Comparison of ENCODE assay signal across 9 mouse cellular contexts in the genomic region with DNA sequence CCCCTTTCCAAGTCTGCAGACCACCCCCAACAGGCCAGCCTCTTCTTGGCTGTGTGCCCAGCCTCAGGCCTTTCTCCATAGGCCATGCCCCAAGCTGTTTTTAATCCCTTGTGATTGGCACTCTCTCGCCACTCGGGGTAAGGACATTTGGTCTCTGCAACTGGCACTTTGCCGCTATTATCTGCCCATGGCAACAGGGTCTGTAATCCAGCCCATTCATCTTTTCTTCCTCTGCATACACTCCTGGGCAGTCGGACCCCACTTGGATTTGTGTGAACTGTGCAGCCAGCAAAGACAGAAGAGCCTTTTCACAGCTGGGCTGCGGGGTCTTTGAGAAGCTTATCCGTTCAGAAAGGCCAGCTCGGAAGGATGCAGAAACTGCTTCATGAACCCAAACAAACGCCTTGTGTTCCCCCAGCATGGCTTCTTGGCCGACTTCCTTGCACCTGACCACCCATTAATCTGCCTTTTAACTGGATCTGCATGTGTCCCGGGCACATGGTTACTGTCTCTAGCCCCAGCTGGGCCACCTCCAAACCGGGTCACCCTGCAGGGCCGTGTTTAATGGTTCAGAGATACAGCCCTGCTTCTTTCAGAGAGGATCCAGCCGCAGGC.
A peak's percentile ranks its signal among the peaks of the same experiment; 100 is the strongest.
DNase-seq lines count a peak whose midpoint lies in the region; ATAC-seq and TF ChIP-seq lines count a peak whose summit lies in the region.
"Had no signal": no experiment of that assay in that cellular context is flagged by ENCODE, and none has a peak within 500 bp of the region (broad histone marks: within the 10 kb centered on the region; RNA-seq: fewer than 3 reads in every experiment).

No protein-coding gene starts in this region.

- 40% methylated on average over 13 of the region's 13 CpGs for WGBS in kidney, embryonic 15.5 days
- 5% methylated on average over 13 of the region's 13 CpGs for WGBS in cerebellum, adult 2 months

- no peak overlapping the region for H3K4me2 ChIP-seq in kidney, embryonic 15.5 days
- H3K4me2 ChIP-seq: limb, embryonic 12.5 days had no signal

- no peaks in the 10 kb centered on the region for H3K9me3 ChIP-seq in kidney, embryonic 15.5 days (replicated peaks)
- H3K9me3 ChIP-seq: limb, embryonic 12.5 days had no signal

- H3K27ac ChIP-seq in kidney, embryonic 15.5 days, result peak overlapping the region; percentile 32; the same call in 1 of the 2 replicates
- H3K27ac ChIP-seq in cerebellum, adult 2 months (ENCODE audit: insufficient read depth, low read length), result peak overlapping the region; percentile 77
- H3K27ac ChIP-seq: limb, embryonic 12.5 days had no signal

- no peak for DNase-seq in kidney, adult 8-10 months
- peak; percentile 85 to 88 for DNase-seq in cerebellum, adult 2 months
- DNase-seq in frontal cortex, postnatal 10 days (ENCODE audit: low spot score in 2 of 2), result peak; percentile 59 to 63
- peak; percentile 9 to 19 for DNase-seq in left cerebral cortex, adult 18-20 months (ENCODE audit: low spot score in 2 of 2)
- peak; percentile 33 for DNase-seq in right cerebral cortex, adult 18-20 months
- DNase-seq in thymus, postnatal 14 days, result no peak
- DNase-seq in spleen, postnatal 10 days (ENCODE audit: low spot score in 2 of 2), result no peak

- no peak overlapping the region for H3K4me3 ChIP-seq in kidney, embryonic 15.5 days (replicated peaks)
- no peak overlapping the region for H3K4me3 ChIP-seq in cerebellum, adult 2 months (replicated peaks; ENCODE audit: insufficient read depth, low read depth, low read length)
- H3K4me3 ChIP-seq: limb, embryonic 12.5 days had no signal

- H3K4me1 ChIP-seq in kidney, embryonic 15.5 days, result peaks cover 28% of the 10 kb centered on the region
- peaks cover 55% of the 10 kb centered on the region for H3K4me1 ChIP-seq in cerebellum, adult 2 months (ENCODE audit: control insufficient read depth, insufficient read depth, low read length)

- no peak for TF ChIP-seq CTCF in cerebellum, adult 2 months (IDR thresholded peaks at IDR 0.05; ENCODE audit: borderline replicate concordance, insufficient read depth, low read depth, low read length)

- no peak overlapping the region for H3K9ac ChIP-seq in kidney, embryonic 15.5 days
- H3K9ac ChIP-seq: limb, embryonic 12.5 days had no signal

- 0 out of 2 replicates have a peak, but pooled peaks cover 6% of the 10 kb centered on the region for H3K27me3 ChIP-seq in kidney, embryonic 15.5 days
- H3K27me3 ChIP-seq in cerebellum, adult 2 months (ENCODE audit: control insufficient read depth, insufficient read depth, low read length), result no peaks in the 10 kb centered on the region
- H3K27me3 ChIP-seq: limb, embryonic 12.5 days had no signal

- no peak for TF ChIP-seq POLR2A in cerebellum, adult 2 months (IDR thresholded peaks at IDR 0.05; ENCODE audit: borderline replicate concordance, insufficient read depth, low read length)

- ATAC-seq in kidney, embryonic 15.5 days (replicated peaks; ENCODE audit: low FRiP score), result no peak; the same call in 1 of the 2 replicates

- no peaks in the 10 kb centered on the region for H3K36me3 ChIP-seq in kidney, embryonic 15.5 days
- H3K36me3 ChIP-seq: limb, embryonic 12.5 days had no signal

Comparison
In these comparisons a context has a peak if more than half of its experiments do, and no peak if none do; other contexts are left out.
1. DNase-seq: peak in cerebellum, adult 2 months (2 of 2), frontal cortex, postnatal 10 days (2 of 2), left cerebral cortex, adult 18-20 months (2 of 2) and right cerebral cortex, adult 18-20 months (single experiment); none in kidney, adult 8-10 months (0 of 2), thymus, postnatal 14 days (single experiment) and spleen, postnatal 10 days (0 of 2).